Mouse (Mus musculus): ENCODE measurements around the gene Atad5. TPM values are rescaled to one million over a fixed set of nuclear protein-coding genes. Genes with fewer than 3 reads are reported as not detected.

Gene Atad5
- polyA plus RNA-seq, 1 experiment from 2014 or later: 2.2 TPM

DNA sequence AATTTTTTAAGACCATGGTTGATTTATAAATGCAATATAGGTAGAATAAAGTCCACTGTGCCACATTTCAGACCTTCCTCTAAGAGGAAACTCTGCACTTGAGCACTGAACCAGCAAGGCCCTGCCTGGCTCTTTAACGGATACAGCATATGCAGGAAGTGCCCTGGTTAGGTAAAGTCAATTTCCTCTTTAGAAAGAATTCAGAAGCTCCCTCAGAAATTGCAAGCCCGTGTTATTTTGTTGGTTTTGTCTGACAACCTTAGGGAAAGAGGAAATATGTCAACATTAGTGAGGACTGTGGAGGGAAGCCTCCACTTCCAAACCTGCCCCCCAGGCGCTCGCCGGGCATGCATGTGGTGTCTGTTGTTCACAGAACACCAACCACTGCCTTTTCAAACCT, 21.6 kb upstream of the Atad5 start:
- TF ChIP-seq EP300 (optimal IDR thresholded peaks at IDR 0.05) (no peak), CTCF (IDR thresholded peaks at IDR 0.05; ENCODE audit: low read depth) (no peak)
- Histone ChIP-seq H3K27ac (replicated peaks) (no peak overlapping the region), H3K4me1 (replicated peaks; ENCODE audit: control insufficient read depth, insufficient read depth) (no peaks in the 10 kb centered on the region)

GRCm38 (mm10) chr11:80069815-80070214, 19.4 kb upstream of the Atad5 start:
- Histone ChIP-seq H3K27me3 (ENCODE audit: control insufficient read depth, insufficient read depth, low read length) (no peaks in the 10 kb centered on the region), H3K4me1 (replicated peaks; ENCODE audit: control insufficient read depth, insufficient read depth) (no peaks in the 10 kb centered on the region), H3K4me2 (replicated peaks; ENCODE audit: low read depth) (no peak overlapping the region), H3K9me3 (ENCODE audit: control insufficient read depth, low read length) (no peaks in the 10 kb centered on the region), H3K4me3 (ENCODE audit: low read depth, low read length) (no peak overlapping the region), H3K36me3 (ENCODE audit: control insufficient read depth, insufficient read depth, low read length) (no peaks in the 10 kb centered on the region), H3K9ac (ENCODE audit: low read length) (no peak overlapping the region), H3K27ac (replicated peaks) (no peak overlapping the region)
- ATAC-seq (ENCODE audit: low FRiP score, low TSS enrichment) (no peak), DNase-seq (ENCODE audit: low spot score) (no peak)
- WGBS: 60% methylated on average over 3 of the region's 3 CpGs
- TF ChIP-seq EP300 (optimal IDR thresholded peaks at IDR 0.05) (no peak), CTCF (IDR thresholded peaks at IDR 0.05; ENCODE audit: low read depth) (no peak)

More for the DNA sequence above, 21.6 kb upstream of the Atad5 start:
- no peak overlapping the region for H3K4me3 ChIP-seq (ENCODE audit: low read depth, low read length)
- no peaks in the 10 kb centered on the region for H3K36me3 ChIP-seq (ENCODE audit: control insufficient read depth, insufficient read depth, low read length)
- WGBS: 79% methylated on average over 5 of the region's 5 CpGs
- DNase-seq (ENCODE audit: low spot score) (no peak), ATAC-seq (ENCODE audit: low FRiP score, low TSS enrichment) (no peak)
- H3K9me3 ChIP-seq (ENCODE audit: control insufficient read depth, low read length): no peaks in the 10 kb centered on the region
- no peaks in the 10 kb centered on the region for H3K27me3 ChIP-seq (ENCODE audit: control insufficient read depth, insufficient read depth, low read length)
- no peak overlapping the region for H3K9ac ChIP-seq (ENCODE audit: low read length)
- H3K4me2 ChIP-seq (replicated peaks; ENCODE audit: low read depth): no peak overlapping the region

GRCm38 (mm10) chr11:80071039-80071438, 18.2 kb upstream of the Atad5 start:
- Histone ChIP-seq H3K27ac (replicated peaks) (no peak overlapping the region), H3K9me3 (ENCODE audit: control insufficient read depth, low read length) (no peaks in the 10 kb centered on the region), H3K9ac (ENCODE audit: low read length) (no peak overlapping the region), H3K4me2 (replicated peaks; ENCODE audit: low read depth) (no peak overlapping the region), H3K27me3 (ENCODE audit: control insufficient read depth, insufficient read depth, low read length) (no peaks in the 10 kb centered on the region), H3K4me3 (ENCODE audit: low read depth, low read length) (no peak overlapping the region), H3K4me1 (replicated peaks; ENCODE audit: control insufficient read depth, insufficient read depth) (no peaks in the 10 kb centered on the region), H3K36me3 (ENCODE audit: control insufficient read depth, insufficient read depth, low read length) (no peaks in the 10 kb centered on the region)
- DNase-seq (ENCODE audit: low spot score) (no peak), ATAC-seq (ENCODE audit: low FRiP score, low TSS enrichment) (no peak)
- TF ChIP-seq CTCF (IDR thresholded peaks at IDR 0.05; ENCODE audit: low read depth): no peak
- no peak for TF ChIP-seq EP300 (optimal IDR thresholded peaks at IDR 0.05)
- 84% methylated on average over 2 of the region's 2 CpGs for WGBS

- H3K36me3 ChIP-seq (ENCODE audit: control insufficient read depth, insufficient read depth, low read length): no peaks in the 10 kb centered on the region
Observed at GRCm38 (mm10) chr11:80072365-80072764, 16.8 kb upstream of the Atad5 start.

DNA sequence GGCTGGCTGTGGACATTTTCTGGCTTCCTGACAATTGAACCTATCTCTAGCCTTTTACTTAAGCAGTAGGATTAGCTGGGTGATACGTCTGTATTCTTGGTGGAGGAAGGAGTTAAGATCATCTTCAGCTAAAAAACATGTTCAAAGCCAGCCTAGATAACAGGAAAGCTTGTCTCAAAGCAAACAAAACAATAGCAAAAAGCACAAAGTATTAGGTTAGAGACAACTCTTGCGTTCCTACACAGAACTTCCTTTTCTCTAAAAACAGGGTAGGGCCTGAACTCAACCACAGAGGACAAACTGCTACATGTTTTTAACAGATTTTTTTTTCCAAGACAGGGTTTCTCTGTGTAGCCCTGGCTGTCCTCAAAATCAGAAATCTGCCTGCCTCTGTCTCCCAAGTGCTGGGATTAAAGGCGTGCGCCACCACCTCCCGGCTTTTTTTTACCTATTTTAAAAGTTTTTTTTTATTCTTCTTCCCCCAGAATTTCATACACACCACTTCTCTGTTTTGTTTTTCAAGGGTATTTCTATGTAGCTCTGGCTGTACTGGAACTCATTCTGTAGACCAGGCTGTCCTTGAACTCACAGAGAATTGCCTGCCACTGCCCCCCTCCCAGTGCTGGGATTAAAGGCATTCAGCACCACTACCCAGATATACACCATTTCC, 13.5 kb upstream of the Atad5 start:
- 90% methylated on average over 5 of the region's 5 CpGs for WGBS
- no peaks in the 10 kb centered on the region for H3K4me1 ChIP-seq (replicated peaks; ENCODE audit: control insufficient read depth, insufficient read depth)
- no peak overlapping the region for H3K4me2 ChIP-seq (replicated peaks; ENCODE audit: low read depth)
- no peaks in the 10 kb centered on the region for H3K36me3 ChIP-seq (ENCODE audit: control insufficient read depth, insufficient read depth, low read length)
- no peak overlapping the region for H3K9ac ChIP-seq (ENCODE audit: low read length)
- H3K27me3 ChIP-seq (ENCODE audit: control insufficient read depth, insufficient read depth, low read length): no peaks in the 10 kb centered on the region
- TF ChIP-seq CTCF (IDR thresholded peaks at IDR 0.05; ENCODE audit: low read depth) (no peak), EP300 (optimal IDR thresholded peaks at IDR 0.05) (no peak)
- no peaks in the 10 kb centered on the region for H3K9me3 ChIP-seq (ENCODE audit: control insufficient read depth, low read length)
- ATAC-seq (ENCODE audit: low FRiP score, low TSS enrichment) (no peak), DNase-seq (ENCODE audit: low spot score) (no peak)
- no peak overlapping the region for H3K4me3 ChIP-seq (ENCODE audit: low read depth, low read length)
- H3K27ac ChIP-seq (replicated peaks): no peak overlapping the region

More at GRCm38 (mm10) chr11:80072365-80072764, 16.8 kb upstream of the Atad5 start:
- Histone ChIP-seq H3K4me2 (replicated peaks; ENCODE audit: low read depth) (no peak overlapping the region), H3K4me1 (replicated peaks; ENCODE audit: control insufficient read depth, insufficient read depth) (no peaks in the 10 kb centered on the region), H3K4me3 (ENCODE audit: low read depth, low read length) (no peak overlapping the region), H3K27me3 (ENCODE audit: control insufficient read depth, insufficient read depth, low read length) (no peaks in the 10 kb centered on the region), H3K9ac (ENCODE audit: low read length) (no peak overlapping the region), H3K9me3 (ENCODE audit: control insufficient read depth, low read length) (no peaks in the 10 kb centered on the region), H3K27ac (replicated peaks) (no peak overlapping the region)
- WGBS: 86% methylated on average over 3 of the region's 3 CpGs
- no peak for TF ChIP-seq EP300 (optimal IDR thresholded peaks at IDR 0.05)
- no peak for TF ChIP-seq CTCF (IDR thresholded peaks at IDR 0.05; ENCODE audit: low read depth)
- DNase-seq (ENCODE audit: low spot score): no peak
- ATAC-seq (ENCODE audit: low FRiP score, low TSS enrichment): no peak

DNA sequence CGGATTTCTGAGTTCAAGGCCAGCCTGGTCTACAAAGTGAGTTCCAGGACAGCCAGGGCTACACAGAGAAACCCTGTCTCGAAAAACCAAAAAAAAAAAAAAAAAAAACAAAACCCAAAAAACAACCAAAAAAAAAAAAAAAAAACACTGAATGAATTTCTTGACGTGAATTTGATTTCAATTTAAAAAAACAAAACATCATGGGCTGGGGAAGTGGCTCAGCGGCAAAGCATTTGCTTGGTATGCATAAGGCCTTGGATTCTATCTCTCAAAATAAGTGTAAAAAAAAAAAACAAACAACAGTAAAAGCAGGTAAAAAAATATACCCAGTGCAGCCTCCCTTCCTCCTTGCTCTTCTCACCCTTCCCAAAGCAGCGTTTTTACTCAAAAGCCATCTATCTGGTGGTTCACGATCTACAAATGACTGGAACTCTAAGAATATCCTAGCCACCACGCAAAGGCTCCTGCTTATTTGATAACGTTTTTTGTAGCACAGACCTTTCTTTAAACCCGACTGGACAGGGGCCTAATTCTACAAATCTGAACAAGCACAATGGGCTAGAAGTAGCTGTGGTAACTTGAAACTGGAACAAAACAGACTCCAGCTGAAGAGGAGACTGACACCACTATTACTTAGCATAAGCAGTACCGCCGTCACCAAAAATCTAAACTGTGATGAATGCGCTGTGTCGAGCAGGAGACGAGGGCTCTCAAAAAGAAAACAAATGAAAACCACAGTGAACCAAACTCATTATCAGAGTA, 11.2 kb upstream of the Atad5 start:
- TF ChIP-seq CTCF (IDR thresholded peaks at IDR 0.05; ENCODE audit: low read depth): no peak
- no peak for TF ChIP-seq EP300 (optimal IDR thresholded peaks at IDR 0.05)
- DNase-seq (ENCODE audit: low spot score): no peak
- Histone ChIP-seq H3K27me3 (ENCODE audit: control insufficient read depth, insufficient read depth, low read length) (no peaks in the 10 kb centered on the region), H3K4me2 (replicated peaks; ENCODE audit: low read depth) (no peak overlapping the region), H3K9ac (ENCODE audit: low read length) (no peak overlapping the region), H3K4me3 (ENCODE audit: low read depth, low read length) (no peak overlapping the region), H3K36me3 (ENCODE audit: control insufficient read depth, insufficient read depth, low read length) (no peaks in the 10 kb centered on the region), H3K9me3 (ENCODE audit: control insufficient read depth, low read length) (no peaks in the 10 kb centered on the region), H3K27ac (replicated peaks) (no peak overlapping the region), H3K4me1 (replicated peaks; ENCODE audit: control insufficient read depth, insufficient read depth) (no peaks in the 10 kb centered on the region)
- no peak for ATAC-seq (ENCODE audit: low FRiP score, low TSS enrichment)
- 74% methylated on average over 13 of the region's 14 CpGs for WGBS

Data from stomach, postnatal 0 days (tissue).